Mouse (Mus musculus) gastrocnemius, adult 2 months (tissue): ENCODE data around the gene Cela3a. TPM values are rescaled to one million over a fixed set of nuclear protein-coding genes. Genes with fewer than 3 reads are reported as not detected.
A peak's percentile ranks its signal among the peaks of the same experiment; 100 is the strongest.
"Not testable (repeated sequence)": the region's sequence is repeated elsewhere in the genome, so short reads cannot be mapped to it uniquely, and the experiment has no call there.

Source experiments
- DNase-seq: peaks from one replicate; pipeline ENCODE4 v3.0.0; 2022
- H3K27ac ChIP-seq: fragments of 200-600 bp; 2 replicates; pipeline ENCODE4 v1.8.1; 2022; ENCODE audit warnings: mild to moderate bottlenecking
- H3K4me3 ChIP-seq: fragments of 200-600 bp; 2 replicates; pipeline ENCODE4 v1.8.1; 2022; ENCODE audit warnings: mild to moderate bottlenecking, moderate library complexity
- CTCF ChIP-seq: fragments of 200-600 bp; IDR thresholded peaks from 2 replicates; pipeline ENCODE4 v1.8.1; 2022; ENCODE audit warnings: antibody characterized with exemption, mild to moderate bottlenecking, moderate library complexity
- intact Hi-C: fragments of 180-260 bp; cut with DNase I; formaldehyde crosslinking; loops from one replicate; pipeline ENCODE4 v1.15.1; 2025
- total RNA-seq, 2 experiments: library from RNA; stranded (reverse); gene quantifications; 2 replicates each; pipeline ENCODE4 v1.2.3; 2021

Cela3a gene
- total RNA-seq, 2 experiments from 2014 or later: not detected

- Histone ChIP-seq H3K27ac (no peak overlapping the region), H3K4me3 (no peak overlapping the region)
- intact Hi-C loops: loop anchor here (5.0 kb wide), 1 partner anchor 41 kb away; no protein-coding TSS in a partner anchor
- no peak for DNase-seq
- no peak for TF ChIP-seq CTCF
Observed at GRCm38 (mm10) chr4:137445881-137446280, 36.3 kb upstream of the Cela3a start.

GRCm38 (mm10) chr4:137443625-137444024, 34.0 kb upstream of the Cela3a start:
- TF ChIP-seq CTCF: peak; percentile 88
- Histone ChIP-seq H3K4me3 (no peak overlapping the region), H3K27ac (no peak overlapping the region)
- intact Hi-C loops: loop anchor here (1.0 to 5.0 kb wide), 2 partner anchors 74 to 102 kb away; no protein-coding TSS in a partner anchor
- peak; percentile 82 for DNase-seq

- intact Hi-C loops: loop anchor here (5.0 kb wide), 1 partner anchor 76 kb away; no protein-coding TSS in a partner anchor
- no peak for DNase-seq
- no peak overlapping the region for H3K4me3 ChIP-seq
- no peak; the same call in 1 of the 2 replicates for TF ChIP-seq CTCF
- no peak overlapping the region for H3K27ac ChIP-seq
Observed at GRCm38 (mm10) chr4:137441332-137441731, 31.7 kb upstream of the Cela3a start.

- intact Hi-C loops: no loop called here
- H3K4me3 ChIP-seq: no peak overlapping the region
Observed at GRCm38 (mm10) chr4:137438842-137439241, 29.3 kb upstream of the Cela3a start.

GRCm38 (mm10) chr4:137436979-137437669, 27.5 kb upstream of the Cela3a start:
- intact Hi-C loops: loop anchor here (2.0 kb wide), 1 partner anchor 22 kb away; no protein-coding TSS in a partner anchor
- DNase-seq: peak; percentile 65
- no peak for TF ChIP-seq CTCF
- no peak overlapping the region for H3K4me3 ChIP-seq
- H3K27ac ChIP-seq: peak overlapping the region; percentile 24; the same call in 1 of the 2 replicates

More at GRCm38 (mm10) chr4:137438842-137439241, 29.3 kb upstream of the Cela3a start:
- no peak overlapping the region for H3K27ac ChIP-seq
- no peak for TF ChIP-seq CTCF
- DNase-seq: no peak

GRCm38 (mm10) chr4:137432700-137433550, 23.3 kb upstream of the Cela3a start:
- intact Hi-C loops: not testable (repeated sequence)

GRCm38 (mm10) chr4:137430502-137430901, 20.9 kb upstream of the Cela3a start, which contains the start of gene Cela3b:
Gene Cela3b (minus strand): TSS chr4:137430540.
- intact Hi-C loops: loop anchor here (2.0 kb wide), 1 partner anchor 20 kb away; no protein-coding TSS in a partner anchor
- no peak for TF ChIP-seq CTCF

More at GRCm38 (mm10) chr4:137432700-137433550, 23.3 kb upstream of the Cela3a start:
- not testable (repeated sequence) for H3K4me3 ChIP-seq
- peak; percentile 46 for DNase-seq
- peak overlapping the region; percentile 87 for H3K27ac ChIP-seq

GRCm38 (mm10) chr4:137417712-137418564, 8.3 kb upstream of the Cela3a start:
- Histone ChIP-seq H3K27ac (no peak overlapping the region), H3K4me3 (no peak overlapping the region)
- no peak for DNase-seq
- TF ChIP-seq CTCF: no peak
- intact Hi-C loops: no loop called here

More at GRCm38 (mm10) chr4:137430502-137430901, 20.9 kb upstream of the Cela3a start, which contains the start of gene Cela3b:
- no peak for DNase-seq
- Histone ChIP-seq H3K27ac (no peak within 1 kb of the TSS), H3K4me3 (no peak within 1 kb of the TSS)

- no peak overlapping the region for H3K4me3 ChIP-seq
- intact Hi-C loops: loop anchor here (2.0 kb wide), 1 partner anchor 22 kb away; no protein-coding TSS in a partner anchor
- no peak for DNase-seq
- H3K27ac ChIP-seq: no peak overlapping the region
- TF ChIP-seq CTCF: no peak
Observed at GRCm38 (mm10) chr4:137414936-137415335, 5.3 kb upstream of the Cela3a start.

GRCm38 (mm10) chr4:137412185-137412709, 2.7 kb upstream of the Cela3a start:
- peak; percentile 57 for DNase-seq
- intact Hi-C loops, H3K4me3 ChIP-seq: not testable (repeated sequence)
- H3K27ac ChIP-seq: peak overlapping the region; percentile 89

GRCm38 (mm10) chr4:137405571-137405970, 4.0 kb downstream of the Cela3a start:
- TF ChIP-seq CTCF: no peak
- intact Hi-C loops: no loop called here
- DNase-seq: no peak
- H3K4me3 ChIP-seq: no peak overlapping the region
- H3K27ac ChIP-seq: no peak overlapping the region
